Mouse (Mus musculus): ENCODE results near the gene Spg7. TPM values are rescaled to one million over a fixed set of nuclear protein-coding genes. Genes with fewer than 3 reads are reported as not detected.
"Not testable (repeated sequence)": the region's sequence is repeated elsewhere in the genome, so short reads cannot be mapped to it uniquely, and the experiment has no call there.

Spg7 gene
- total RNA-seq, 2 experiments from 2014 or later: 68.2 to 94.3 TPM

DNA sequence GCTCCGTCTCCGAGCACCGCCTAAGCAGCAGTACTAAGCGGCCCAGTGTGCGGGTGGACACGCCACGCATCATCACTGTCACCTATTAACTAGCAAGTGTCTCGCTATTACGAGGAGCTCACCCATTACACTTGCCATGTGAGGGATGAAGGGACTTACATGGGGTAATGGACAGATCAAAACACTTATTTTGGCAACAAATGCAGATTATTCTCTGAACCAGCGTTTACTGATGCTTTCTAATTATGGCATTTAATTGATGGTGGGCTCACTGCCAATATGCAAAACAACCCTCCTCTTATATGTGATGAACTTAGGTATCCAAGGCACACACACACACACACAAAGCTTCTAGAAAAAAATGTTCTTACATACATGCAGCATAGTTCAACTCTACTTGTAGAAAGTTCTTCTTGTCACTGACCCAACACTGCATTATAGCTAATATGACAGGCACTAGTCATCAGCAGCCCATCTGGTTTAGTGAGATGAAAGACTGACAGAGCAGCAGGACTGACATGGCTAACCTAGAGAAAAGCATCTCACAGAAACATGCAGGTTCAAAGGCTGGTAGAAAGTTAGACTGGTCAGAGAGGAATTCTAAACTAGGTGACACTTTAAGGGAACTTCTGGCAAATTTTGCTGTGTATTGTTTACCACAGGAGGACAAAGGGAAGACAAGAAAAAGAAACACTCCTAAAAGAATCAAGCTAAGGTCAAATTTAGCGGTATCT lies 23.2 kb upstream of the Spg7 start:
- no peak for ATAC-seq (replicated peaks; ENCODE audit: low FRiP score, low TSS enrichment, poor library complexity, severe bottlenecking)

DNA sequence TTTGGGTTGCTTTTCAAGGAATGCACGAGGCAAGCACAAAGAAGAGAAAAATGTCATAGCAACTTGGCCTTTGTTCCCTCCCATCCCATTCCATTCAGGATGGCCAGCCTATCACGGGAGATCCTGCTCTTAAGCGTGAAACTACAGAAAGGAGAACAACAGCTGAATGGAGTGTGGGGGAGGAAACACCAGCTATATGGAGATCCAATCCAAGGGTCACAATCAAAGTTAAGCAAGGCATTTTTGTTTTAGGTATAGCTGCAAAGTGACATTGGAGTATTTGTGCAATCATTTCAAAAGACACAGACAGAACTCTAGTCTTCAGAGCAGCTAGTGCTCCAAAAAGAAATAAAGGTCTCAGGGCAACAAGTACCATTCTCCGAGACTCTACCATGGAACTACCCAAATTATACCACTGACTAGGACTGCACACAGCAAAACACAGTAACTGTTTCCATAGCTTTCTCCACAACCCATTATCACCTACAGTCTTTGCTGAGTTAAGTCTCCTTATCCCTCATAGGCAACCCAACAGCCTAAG lies 22.6 kb upstream of the Spg7 start:
- no peak for ATAC-seq (replicated peaks; ENCODE audit: low FRiP score, low TSS enrichment, poor library complexity, severe bottlenecking)

DNA sequence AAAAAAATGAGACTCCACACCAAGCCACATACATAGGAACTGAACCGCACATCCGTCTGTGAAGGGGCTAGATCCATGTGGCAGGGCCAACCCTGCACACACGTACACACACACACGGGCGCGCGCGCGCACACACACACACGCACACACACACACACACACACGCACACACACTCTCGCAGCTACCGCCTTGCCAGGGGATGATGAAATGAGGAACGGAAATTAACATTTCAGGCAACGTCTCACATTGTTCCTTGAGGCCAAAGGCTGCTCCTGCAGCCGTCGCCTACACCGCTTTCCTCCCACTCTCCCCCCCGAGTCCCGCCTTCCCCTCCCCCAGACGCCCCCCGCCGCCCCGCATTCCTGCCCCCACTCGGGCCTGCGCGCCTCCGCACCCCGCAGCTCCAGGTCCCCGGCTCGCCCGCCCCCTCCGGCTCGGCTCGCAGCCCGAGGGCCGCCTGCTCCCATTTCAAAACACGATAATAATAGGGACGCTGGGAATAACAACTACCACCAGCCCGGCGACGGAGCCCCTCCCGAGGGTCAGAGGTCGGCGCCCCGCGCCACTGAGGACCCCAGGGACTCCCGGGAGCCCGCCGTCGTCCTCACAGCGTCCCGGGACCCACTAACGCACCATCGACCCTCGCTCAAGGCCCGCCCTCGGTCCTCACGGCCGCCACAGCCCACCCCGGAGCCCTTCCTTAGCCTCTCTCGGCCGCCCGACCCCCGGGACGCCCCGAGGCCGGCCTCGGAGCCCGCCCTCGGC lies 21.6 kb upstream of the Spg7 start:
- ATAC-seq (replicated peaks; ENCODE audit: low FRiP score, low TSS enrichment, poor library complexity, severe bottlenecking): no peak

DNA sequence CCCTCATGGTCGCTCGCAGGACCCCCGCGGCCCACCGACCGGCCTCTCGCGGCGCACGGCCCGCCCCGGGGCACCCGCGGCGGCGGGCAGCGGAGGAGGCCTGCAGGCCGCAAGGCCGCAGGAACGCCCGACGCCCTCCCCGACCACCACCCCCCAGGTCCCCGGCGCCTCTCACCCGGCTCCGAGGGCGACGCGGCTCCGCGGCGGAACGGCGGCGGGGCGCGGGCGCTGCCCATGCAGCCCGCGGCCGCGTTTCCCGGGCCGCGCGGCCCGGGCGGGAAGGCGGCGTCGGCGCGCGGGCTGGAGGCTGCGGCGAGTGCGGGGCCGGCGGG lies 21.0 kb upstream of the Spg7 start:
- ATAC-seq (replicated peaks; ENCODE audit: low FRiP score, low TSS enrichment, poor library complexity, severe bottlenecking): no peak

DNA sequence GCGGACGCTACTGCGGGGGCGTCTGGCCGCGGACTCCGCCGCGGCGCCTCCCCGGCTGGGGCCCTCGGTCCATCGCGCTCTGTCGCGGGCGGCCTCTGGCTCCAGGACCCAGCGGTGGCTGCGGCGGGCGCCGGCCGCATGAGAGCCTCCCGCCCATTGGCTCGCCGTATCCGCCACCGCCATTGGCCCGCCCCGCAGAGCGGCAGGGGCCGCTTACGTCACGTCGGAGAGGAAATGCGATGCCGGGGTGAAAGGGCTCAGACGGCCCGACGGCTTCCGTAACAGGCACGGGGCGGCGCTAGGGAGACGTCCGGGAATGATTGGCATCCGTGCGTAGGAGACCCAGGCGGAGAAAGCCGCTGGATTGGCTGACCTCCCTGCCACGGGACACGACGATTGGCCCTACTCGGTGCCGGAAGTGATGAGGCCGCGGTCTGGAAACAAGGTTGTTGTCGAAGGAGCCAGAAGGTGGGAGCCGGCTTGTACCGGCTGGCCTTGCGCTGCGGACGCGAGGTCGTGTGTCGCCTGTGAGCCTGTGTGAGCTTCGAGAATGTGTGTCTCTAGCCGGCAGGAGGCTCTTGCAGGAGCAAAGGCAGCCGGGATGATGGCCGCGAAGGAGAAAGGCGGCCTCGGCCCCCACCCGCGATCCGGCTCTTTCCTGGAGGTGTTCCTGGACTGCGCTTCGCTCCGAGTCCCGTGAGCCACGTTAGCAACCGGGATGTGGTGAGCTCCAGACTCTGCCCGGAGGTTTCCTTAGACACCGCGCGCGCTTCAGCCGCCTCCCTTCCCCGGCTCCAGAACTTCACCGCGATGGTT lies 20.4 kb upstream of the Spg7 start, which contains the start of gene Ankrd11:
Gene Ankrd11 (minus strand): TSS at position 120 of the 816 bp plus-strand sequence.
- peak; percentile 97 for ATAC-seq (replicated peaks; ENCODE audit: low FRiP score, low TSS enrichment, poor library complexity, severe bottlenecking)

DNA sequence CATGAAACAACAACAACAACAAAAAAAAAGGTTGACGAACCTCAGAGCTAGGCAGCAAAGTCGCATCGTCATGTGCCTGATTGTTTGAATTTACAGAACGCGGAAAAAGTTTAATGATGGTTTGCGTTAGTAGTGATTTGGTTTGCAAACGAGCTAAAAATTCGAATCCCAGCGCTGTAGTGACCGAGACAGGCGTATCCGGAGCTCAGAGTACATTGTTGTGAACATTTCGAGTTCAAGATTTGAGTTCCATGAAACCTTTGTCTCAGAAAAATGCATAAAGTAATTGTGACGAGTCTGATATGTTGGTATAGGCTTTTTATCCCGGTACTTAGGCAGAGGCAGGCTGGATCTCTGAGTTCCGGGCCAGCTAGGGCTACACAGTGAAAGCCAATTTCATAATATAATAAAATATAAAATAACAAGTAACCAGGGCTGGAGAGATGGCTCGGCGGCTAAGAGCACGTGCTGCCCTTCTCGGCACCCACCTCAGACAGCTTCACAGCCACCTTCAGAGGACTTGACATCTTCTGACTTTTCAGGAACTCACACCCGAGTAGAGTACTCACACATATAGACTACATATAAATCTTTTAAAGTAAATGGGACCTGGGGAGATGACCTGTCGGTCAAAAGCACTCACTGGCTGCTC lies 19.6 kb upstream of the Spg7 start:
- ATAC-seq (replicated peaks; ENCODE audit: low FRiP score, low TSS enrichment, poor library complexity, severe bottlenecking): no peak

DNA sequence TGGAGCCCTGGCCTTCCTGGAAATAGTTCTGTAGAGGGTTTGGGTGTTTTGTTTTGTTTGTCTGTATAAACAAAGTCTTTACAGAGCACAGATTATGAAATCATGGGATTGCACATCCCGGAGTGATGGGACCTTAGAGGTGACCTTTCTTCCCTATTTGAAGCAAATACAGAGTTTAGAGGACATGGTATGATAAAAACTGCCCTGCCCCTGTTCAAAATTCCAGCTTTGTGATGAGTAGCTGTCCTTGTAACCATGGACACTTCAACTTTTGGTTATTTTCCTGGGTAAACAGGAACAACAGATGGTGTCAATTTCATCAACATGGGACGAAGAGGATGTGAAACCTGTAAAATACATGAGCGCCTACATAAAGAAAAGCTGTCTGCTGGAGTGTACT lies 18.8 kb upstream of the Spg7 start:
- ATAC-seq (replicated peaks; ENCODE audit: low FRiP score, low TSS enrichment, poor library complexity, severe bottlenecking): no peak

DNA sequence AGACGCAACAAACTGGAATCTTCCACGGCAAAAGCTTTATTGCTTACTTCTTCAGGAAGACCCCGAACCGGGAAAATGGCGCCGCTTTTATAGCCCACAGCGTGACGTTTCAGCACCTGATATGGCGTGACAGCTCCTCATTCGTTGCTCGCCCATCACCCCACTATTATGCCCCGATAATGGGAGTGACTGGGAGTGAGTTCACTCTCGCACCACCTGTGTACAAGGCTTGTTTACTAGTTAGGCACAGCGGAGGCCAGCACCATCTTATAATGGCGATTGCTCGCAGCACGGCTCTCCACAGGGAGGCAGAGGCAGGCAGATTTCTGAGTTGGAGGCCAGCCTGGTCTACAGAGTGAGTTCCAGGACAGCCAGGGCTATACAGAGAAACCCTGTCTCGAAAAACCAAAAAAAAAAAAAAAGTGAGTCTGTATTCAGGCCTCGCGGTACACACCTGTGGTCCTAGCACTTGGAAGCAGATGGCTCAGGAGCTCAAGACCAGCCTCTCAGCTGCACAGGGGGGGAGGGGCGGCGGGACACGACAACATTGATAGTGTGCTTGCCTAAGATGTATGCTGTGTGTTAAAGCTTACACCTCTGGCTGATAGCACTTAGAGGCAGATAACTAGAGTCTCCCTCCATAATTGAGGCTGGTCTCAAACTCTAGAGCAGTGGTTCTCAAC lies 17.9 kb upstream of the Spg7 start:
- ATAC-seq (replicated peaks; ENCODE audit: low FRiP score, low TSS enrichment, poor library complexity, severe bottlenecking): not testable (repeated sequence)

DNA sequence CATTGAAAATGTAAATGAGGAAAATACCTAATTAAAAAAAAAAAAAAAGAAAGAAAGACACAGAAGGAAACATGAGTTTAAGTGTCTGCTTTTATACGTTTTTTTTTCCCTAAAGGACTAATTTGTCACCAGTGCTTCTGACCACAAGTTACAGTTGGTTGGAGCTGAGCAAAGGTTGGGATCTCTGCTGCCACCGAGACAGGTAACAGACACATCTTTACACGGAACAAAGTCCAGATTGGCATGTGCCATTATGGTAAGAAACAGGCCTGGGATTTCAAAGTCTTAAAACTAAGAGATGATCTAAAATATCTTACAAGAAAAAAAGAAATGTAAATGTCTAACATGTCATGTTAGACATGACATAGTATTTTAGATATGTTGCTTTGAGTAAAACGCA lies 16.0 kb upstream of the Spg7 start:
- no peak for ATAC-seq (replicated peaks; ENCODE audit: low FRiP score, low TSS enrichment, poor library complexity, severe bottlenecking)

DNA sequence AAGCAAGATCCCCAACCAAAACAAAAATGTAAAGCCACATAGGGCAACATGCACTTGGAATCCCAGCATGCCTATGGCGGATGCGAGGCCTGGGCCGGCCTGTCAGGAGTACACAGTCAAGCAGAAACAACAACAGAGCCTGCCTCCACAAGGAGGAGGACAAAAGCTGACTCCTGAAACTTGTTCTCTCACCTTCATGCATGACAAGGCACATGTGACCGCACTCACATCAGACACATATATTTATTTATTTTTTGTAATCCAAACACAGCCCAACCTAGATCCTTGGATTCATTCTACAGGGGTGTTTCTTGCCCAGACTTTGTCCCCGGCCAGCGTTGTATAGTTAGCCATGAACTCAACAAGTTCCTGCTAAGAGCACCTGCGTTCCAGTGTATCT lies 14.9 kb upstream of the Spg7 start:
- no peak for ATAC-seq (replicated peaks; ENCODE audit: low FRiP score, low TSS enrichment, poor library complexity, severe bottlenecking)

DNA sequence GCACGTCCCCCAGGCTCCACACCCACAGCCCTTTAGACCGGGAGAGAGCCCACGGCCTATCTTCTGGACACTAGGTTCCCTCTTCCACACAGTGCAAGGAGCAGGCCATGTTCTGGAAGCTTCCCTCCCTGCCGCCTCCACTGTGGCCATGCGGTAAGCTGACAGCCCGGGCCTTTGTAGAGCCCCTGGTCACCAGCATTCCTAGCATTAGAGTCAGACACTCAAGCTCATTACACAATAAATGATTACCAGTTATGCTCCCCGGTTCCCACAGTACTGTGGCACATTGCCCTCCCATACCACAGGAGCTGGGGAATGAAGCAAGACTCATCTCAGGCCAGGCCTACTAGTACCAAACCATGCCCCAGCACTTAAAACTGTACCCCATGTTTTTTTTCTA lies 14.3 kb upstream of the Spg7 start:
- ATAC-seq (replicated peaks; ENCODE audit: low FRiP score, low TSS enrichment, poor library complexity, severe bottlenecking): no peak

DNA sequence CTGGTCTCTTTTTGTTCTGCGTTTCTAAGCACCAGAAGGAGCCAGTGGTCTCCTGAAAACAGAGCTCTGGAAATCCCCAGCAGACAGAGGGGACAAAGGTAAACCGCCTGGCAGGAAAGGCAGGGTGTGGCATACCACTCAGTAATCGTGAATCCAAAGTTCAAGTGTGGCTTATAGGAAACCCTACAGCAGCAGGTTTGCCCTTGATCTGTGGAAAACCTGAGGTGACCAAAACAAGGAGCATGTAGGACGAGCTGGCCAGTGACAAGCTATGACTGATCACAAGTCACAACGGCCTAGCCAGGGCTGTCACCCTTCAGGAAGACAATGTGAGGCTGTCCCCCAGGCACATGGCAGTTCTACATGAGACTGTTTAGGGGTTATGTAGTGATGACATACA lies 11.3 kb upstream of the Spg7 start:
- ATAC-seq (replicated peaks; ENCODE audit: low FRiP score, low TSS enrichment, poor library complexity, severe bottlenecking): no peak

DNA sequence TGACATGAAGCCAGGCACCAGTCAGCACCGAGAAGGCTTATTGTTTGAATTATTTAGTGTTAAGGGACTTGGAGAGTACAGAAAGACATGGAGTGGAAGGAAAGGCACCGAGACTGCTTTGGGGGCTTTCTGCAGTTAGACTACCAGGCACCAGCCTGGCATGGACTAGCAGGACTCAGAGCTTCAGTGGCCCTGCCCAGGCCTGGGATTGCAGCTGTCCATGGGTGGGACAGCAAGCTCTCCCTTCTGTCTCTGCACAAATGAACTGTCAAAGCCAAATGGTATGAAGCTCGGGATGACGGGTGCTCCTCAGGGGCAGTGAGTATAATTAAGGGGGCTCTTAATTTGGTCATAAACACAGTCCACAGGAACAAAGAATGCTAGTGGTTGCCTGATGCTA lies 1.3 kb downstream of the Spg7 start:
- no peak for ATAC-seq (replicated peaks; ENCODE audit: low FRiP score, low TSS enrichment, poor library complexity, severe bottlenecking)

DNA sequence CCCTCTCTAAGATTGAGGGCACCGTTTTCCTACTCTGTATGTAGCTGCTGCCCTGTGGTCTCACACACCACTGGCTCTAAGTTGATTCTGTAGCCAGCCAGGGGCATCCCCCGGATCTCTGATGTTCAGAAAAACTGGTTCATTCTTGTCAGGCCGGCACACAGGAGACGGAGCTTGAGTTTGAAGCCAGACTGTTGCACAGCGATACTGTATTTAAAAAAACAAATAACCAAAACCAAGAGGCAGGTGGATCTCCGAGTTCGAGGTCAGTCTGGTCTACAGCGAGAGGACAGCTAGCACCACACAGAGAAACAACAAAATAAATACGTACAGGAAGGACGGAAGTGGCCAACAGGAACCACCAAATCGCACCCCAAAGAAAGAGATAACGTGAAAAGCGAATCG lies 2.1 kb downstream of the Spg7 start:
- 0 out of 2 replicates have a peak, but pooled peaks have one; percentile 20 for ATAC-seq (replicated peaks; ENCODE audit: low FRiP score, low TSS enrichment, poor library complexity, severe bottlenecking)

DNA sequence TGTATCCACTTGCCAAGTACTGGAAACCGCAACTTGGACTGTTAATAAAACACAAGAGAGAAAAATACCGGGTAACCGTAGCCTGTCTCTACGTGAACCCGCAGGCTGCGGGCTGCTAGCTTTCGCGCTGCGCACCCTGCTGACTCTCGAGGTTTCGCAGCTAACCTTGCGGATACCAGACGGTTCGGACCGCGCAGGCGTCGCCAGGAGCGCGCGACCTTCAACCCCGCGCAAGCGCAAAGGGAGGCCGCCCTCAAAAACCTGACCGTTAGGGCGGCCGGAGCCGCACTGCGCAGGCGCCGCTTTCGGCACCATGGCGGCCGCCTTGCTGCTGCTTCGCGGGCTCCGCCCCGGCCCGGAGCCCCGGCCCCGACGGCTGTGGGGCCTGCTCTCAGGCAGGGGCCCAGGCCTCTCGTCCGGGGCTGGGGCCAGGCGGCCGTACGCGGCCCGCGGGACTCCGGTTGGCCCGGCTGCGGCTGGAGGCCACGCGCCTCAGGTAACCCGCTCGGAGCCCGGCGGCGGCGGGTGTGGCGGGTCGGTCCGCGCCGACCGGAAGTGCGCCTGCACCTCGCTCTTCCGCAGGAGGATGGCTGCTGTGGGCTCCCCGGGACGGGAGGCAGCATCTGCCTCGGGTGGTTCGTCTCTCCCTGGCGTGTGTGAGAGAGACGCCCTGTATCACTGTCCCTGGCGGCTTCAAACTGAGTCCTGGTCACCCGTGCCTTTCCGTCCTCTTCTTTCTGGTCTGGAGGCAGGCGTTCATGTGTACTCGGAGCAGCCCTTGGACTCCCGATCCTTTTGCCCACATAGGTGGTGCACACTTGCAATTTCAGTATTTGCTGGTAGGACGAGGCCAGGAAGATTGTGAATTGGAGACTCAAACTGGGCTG lies 2.7 kb downstream of the Spg7 start:
- peak; percentile 91 for ATAC-seq (replicated peaks; ENCODE audit: low FRiP score, low TSS enrichment, poor library complexity, severe bottlenecking)

DNA sequence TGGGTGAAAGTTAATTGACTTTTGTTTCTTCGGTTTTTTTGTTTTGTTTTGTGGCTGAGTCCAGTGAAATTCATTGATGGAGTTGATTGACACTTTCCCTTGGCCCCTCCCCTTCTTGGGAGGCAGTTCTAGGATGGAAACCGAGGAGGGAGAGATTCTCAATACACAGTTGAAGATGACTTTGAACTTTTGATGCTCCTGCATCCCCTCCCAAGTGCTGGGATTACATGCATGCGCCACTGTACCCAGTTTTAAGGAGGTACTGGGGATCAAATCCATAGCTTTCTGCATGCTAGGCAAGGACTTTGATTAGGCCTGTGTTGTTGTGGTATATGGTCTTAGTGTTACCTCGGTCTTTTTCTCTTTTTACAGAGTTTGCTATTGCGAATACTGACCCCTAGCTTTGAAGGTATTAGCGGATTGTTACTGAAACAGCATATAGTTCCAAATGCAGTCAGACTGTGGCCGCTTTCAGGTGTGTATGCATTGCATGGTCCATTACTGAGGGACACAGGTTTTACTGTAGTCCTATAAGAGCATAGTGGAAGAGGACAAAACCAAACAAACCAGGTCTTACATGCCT lies 3.5 kb downstream of the Spg7 start:
- no peak for ATAC-seq (replicated peaks; ENCODE audit: low FRiP score, low TSS enrichment, poor library complexity, severe bottlenecking)

DNA sequence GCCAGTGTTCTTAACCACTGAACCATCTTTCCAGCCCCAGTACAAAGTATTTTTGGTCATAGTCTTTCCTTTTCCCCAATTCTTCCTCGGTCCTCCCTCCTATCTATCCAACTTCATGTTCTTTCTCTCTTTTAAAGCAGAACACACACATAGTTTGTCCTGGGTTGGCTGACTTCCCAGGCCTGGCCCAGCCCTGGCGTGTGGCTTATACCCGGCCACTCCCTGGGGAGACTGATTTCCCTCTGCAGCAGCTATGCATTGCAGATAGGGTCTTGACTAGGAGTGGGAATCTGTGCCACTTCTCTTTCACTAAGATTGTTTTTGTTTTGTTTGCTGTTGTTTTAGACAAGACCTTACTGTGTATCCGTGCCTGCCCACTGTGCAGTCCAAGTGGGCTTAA lies 8.4 kb downstream of the Spg7 start:
- ATAC-seq (replicated peaks; ENCODE audit: low FRiP score, low TSS enrichment, poor library complexity, severe bottlenecking): peak; percentile 73; the same call in 1 of the 2 replicates

DNA sequence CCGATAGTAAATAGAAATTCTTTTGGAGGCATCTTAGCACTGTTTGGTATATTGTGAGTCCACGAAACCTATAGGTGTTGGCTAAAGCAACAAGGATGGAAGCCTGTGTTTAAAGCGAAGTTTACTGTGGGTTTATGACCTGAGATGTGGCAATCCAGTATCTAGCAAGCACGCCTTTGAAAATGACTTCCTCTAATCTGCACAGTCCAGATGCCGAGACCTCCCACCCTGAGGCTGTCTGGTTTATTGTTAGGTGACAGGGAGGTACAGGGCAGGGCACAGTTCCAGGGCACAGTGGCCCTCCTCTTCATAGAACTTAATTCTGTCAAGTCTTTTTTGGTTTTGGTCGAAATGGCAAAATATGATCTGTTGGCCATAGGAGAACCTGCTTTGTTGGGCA lies 14.5 kb downstream of the Spg7 start:
- peak; percentile 66 for ATAC-seq (replicated peaks; ENCODE audit: low FRiP score, low TSS enrichment, poor library complexity, severe bottlenecking)

All from megakaryocyte-erythroid progenitor cell, adult 5-6 weeks (primary cell).